Mouse (Mus musculus) lung, embryonic 16.5 days (tissue): Measurements from ENCODE around the gene Prg3. TPM values are rescaled to one million over a fixed set of nuclear protein-coding genes. Genes with fewer than 3 reads are reported as not detected.

Source experiments
- ATAC-seq: fragments of 200-750 bp; cut with Nextera tagmentation; 2 replicates; pipeline ENCODE4 v1.8.0; 2017; ENCODE audit warnings: low read depth, mild to moderate bottlenecking, moderate library complexity
- H3K27ac ChIP-seq: fragments of 300-500 bp; sonication (generic); 2 replicates; pipeline ENCODE4 v1.5.1; 2014; ENCODE audit warnings: mild to moderate bottlenecking, control low read depth, low read length
- H3K27me3 ChIP-seq: fragments of 300-500 bp; sonication (generic); 2 replicates; pipeline ENCODE4 v1.6.1; 2014; ENCODE audit warnings: low read depth, low read length, mixed read lengths; ENCODE audit not compliant: control insufficient read depth, insufficient read depth
- H3K36me3 ChIP-seq: fragments of 300-500 bp; sonication (generic); 2 replicates; pipeline ENCODE4 v1.6.1; 2014; ENCODE audit warnings: low read length; ENCODE audit not compliant: control insufficient read depth, insufficient read depth
- H3K4me1 ChIP-seq: fragments of 300-500 bp; sonication (generic); replicated peaks from 2 replicates; pipeline ENCODE4 v1.6.1; 2014; ENCODE audit warnings: low read length, mixed read lengths; ENCODE audit not compliant: control insufficient read depth, insufficient read depth
- H3K4me2 ChIP-seq: fragments of 300-500 bp; sonication (generic); 2 replicates; pipeline ENCODE4 v1.6.1; 2014; ENCODE audit warnings: low read depth, low read length, control low read depth
- H3K4me3 ChIP-seq: fragments of 300-500 bp; sonication (generic); 2 replicates; pipeline ENCODE4 v1.5.1; 2014; ENCODE audit warnings: mild to moderate bottlenecking, low read length, control low read depth
- H3K9ac ChIP-seq: fragments of 300-500 bp; sonication (generic); 2 replicates; pipeline ENCODE4 v1.6.1; 2014; ENCODE audit warnings: low read length, control low read depth
- H3K9me3 ChIP-seq: fragments of 300-500 bp; sonication (generic); 2 replicates; pipeline ENCODE4 v1.6.1; 2016; ENCODE audit warnings: low read length; ENCODE audit not compliant: control insufficient read depth
- WGBS: fragments of 180-500 bp; shearing (Covaris S2); extraction: QIAGEN DNeasy Blood & Tissue Kit; methylation state at CpG from one replicate; pipeline ENCODE4 v1.1.7; 2014; 5-methylcytosine and 5-hydroxymethylcytosine counted together
- polyA plus RNA-seq: library from polyadenylated mRNA; unstranded; fragments of >200 nt; fragmentation: Nextera tagmentation; extraction: Ambion mirVana; gene quantifications from 2 replicates; pipeline ENCODE4 v1.2.1, GENCODE M21; 2015

Prg3 gene
- polyA plus RNA-seq, 1 experiment from 2014 or later = not detected

DNA sequence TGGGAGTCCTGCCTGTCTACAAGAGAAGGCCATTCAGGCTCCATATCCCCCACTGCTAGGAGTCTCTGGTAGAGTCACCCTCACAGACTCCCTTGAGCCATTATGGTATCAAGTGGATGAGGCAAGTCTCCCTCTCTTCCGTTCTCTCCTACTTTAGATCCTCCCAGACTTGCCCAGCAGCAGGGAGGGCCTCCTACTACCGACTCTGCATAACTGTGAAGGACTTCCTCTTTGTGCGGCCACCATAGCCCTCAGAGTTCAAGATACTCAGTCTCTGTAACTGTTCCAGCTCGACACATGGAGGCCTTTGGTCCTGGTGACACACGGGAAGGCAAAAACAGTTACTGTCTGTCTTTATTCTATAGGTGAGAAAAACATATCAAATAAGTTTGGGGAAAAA, 39.3 kb downstream of the Prg3 start:
- 58% methylated on average over 5 of the region's 5 CpGs for WGBS
- no peak overlapping the region for H3K4me2 ChIP-seq
- no peak for ATAC-seq
- H3K4me1 ChIP-seq = no peaks in the 10 kb centered on the region
- H3K27ac ChIP-seq = no peak overlapping the region
- no peaks in the 10 kb centered on the region for H3K27me3 ChIP-seq
- no peak overlapping the region for H3K4me3 ChIP-seq
- no peaks in the 10 kb centered on the region for H3K9me3 ChIP-seq
- no peak overlapping the region for H3K9ac ChIP-seq
- H3K36me3 ChIP-seq = no peaks in the 10 kb centered on the region

- no peaks in the 10 kb centered on the region for H3K9me3 ChIP-seq
- no peak overlapping the region for H3K4me3 ChIP-seq
- ATAC-seq = peak; percentile 32; the same call in 1 of the 2 replicates
- WGBS = 41% methylated on average over 6 of the region's 6 CpGs
- H3K36me3 ChIP-seq = no peaks in the 10 kb centered on the region
- no peak overlapping the region for H3K4me2 ChIP-seq
- H3K27ac ChIP-seq = no peak overlapping the region
- H3K27me3 ChIP-seq = no peaks in the 10 kb centered on the region
- no peak overlapping the region for H3K9ac ChIP-seq
- no peaks in the 10 kb centered on the region for H3K4me1 ChIP-seq
Measured at GRCm38 (mm10) chr2:85029897-85030296, 41.9 kb downstream of the Prg3 start.

DNA sequence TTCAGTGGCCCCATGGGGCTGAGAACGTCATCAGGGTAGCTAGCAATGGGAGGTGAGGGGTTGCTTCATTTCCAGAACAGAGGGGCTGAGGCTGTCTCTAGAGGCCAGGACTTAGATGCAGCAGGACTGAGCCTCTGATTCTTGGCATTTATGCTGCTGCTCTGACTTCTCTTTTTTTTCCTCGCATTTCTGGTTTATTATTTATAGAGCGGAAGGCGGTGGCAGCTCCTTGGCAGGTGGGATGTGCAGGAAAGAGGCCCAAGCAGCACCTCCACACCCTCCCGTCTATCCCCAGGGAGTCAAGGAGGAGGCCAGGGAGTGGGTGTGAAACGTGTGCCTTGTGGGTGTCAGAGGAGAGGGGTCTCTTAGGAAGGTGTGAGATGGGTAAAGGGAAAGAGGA, 43.0 kb downstream of the Prg3 start:
- WGBS = 61% methylated on average over 6 of the region's 6 CpGs
- H3K36me3 ChIP-seq = no peaks in the 10 kb centered on the region
- ATAC-seq = no peak
- H3K4me1 ChIP-seq = no peaks in the 10 kb centered on the region
- no peak overlapping the region for H3K4me3 ChIP-seq
- H3K27me3 ChIP-seq = no peaks in the 10 kb centered on the region
- H3K9ac ChIP-seq = no peak overlapping the region
- no peak overlapping the region for H3K4me2 ChIP-seq
- no peak overlapping the region for H3K27ac ChIP-seq
- H3K9me3 ChIP-seq = no peaks in the 10 kb centered on the region

- H3K4me1 ChIP-seq = peaks cover 7% of the 10 kb centered on the region
- no peaks in the 10 kb centered on the region for H3K27me3 ChIP-seq
- 64% methylated on average over 2 of the region's 2 CpGs for whole genome bisulfite sequencing
- no peaks in the 10 kb centered on the region for H3K36me3 ChIP-seq
- no peak for ATAC-seq
- no peak overlapping the region for H3K9ac ChIP-seq
- H3K27ac ChIP-seq = no peak overlapping the region
- no peak overlapping the region for H3K4me3 ChIP-seq
- H3K4me2 ChIP-seq = no peak overlapping the region
- no peaks in the 10 kb centered on the region for H3K9me3 ChIP-seq
Measured at GRCm38 (mm10) chr2:85033121-85033520, 45.1 kb downstream of the Prg3 start.

- ATAC-seq = no peak
Measured at GRCm38 (mm10) chr2:85034169-85034568, 46.2 kb downstream of the Prg3 start.

DNA sequence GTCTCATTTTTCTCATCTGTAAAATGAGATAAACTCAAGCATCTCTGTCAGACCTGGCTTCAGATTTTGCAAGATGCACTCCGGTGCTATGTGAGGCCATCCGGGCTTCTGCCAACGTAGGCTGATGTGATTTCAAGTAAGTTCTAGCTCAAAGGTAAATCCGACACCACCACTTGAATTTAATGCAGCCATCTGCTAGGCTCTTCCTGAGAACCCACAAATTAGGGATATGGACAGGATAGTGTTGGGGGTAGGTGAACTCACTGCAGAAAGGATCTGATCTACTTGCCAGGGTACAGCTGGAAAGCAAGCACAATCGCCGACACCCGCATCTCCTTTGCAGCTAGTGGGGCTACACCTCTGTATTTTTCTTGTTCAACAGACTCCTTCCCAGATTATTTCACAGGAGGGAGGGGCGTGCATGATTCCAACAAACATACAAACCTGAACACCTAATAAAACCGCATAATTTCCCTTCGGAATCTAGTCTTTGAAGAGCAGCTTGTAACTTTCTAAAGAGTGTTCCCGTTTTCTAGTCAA, 48.6 kb downstream of the Prg3 start:
- H3K36me3 ChIP-seq = peaks cover 26% of the 10 kb centered on the region
- H3K27ac ChIP-seq = peak overlapping the region; percentile 40; the same call in 1 of the 2 replicates
- no peaks in the 10 kb centered on the region for H3K27me3 ChIP-seq
- H3K9ac ChIP-seq = peak overlapping the region; percentile 94
- 6% methylated on average over 11 of the region's 11 CpGs for WGBS
- no peaks in the 10 kb centered on the region for H3K9me3 ChIP-seq
- peak overlapping the region; percentile 68 for H3K4me3 ChIP-seq
- ATAC-seq = peak; percentile 42
- H3K4me2 ChIP-seq = peak overlapping the region; percentile 81
- peaks cover 13% of the 10 kb centered on the region for H3K4me1 ChIP-seq

More at GRCm38 (mm10) chr2:85034169-85034568, 46.2 kb downstream of the Prg3 start:
- peaks cover 13% of the 10 kb centered on the region for H3K4me1 ChIP-seq
- no peak overlapping the region for H3K27ac ChIP-seq
- H3K27me3 ChIP-seq = no peaks in the 10 kb centered on the region
- H3K36me3 ChIP-seq = peaks cover 4% of the 10 kb centered on the region; the same call in 1 of the 2 replicates
- H3K9me3 ChIP-seq = no peaks in the 10 kb centered on the region
- no peak overlapping the region for H3K9ac ChIP-seq
- 77% methylated on average over 7 of the region's 7 CpGs for WGBS
- H3K4me3 ChIP-seq = no peak overlapping the region
- no peak overlapping the region for H3K4me2 ChIP-seq

- Histone ChIP-seq H3K9ac (peak within 1 kb of the TSS; percentile 94), H3K36me3 (peaks cover 31% of the 10 kb centered on the region), H3K4me3 (peak within 1 kb of the TSS; percentile 68), H3K9me3 (no peaks in the 10 kb centered on the region), H3K4me1 (peaks cover 13% of the 10 kb centered on the region), H3K4me2 (peak within 1 kb of the TSS; percentile 81), H3K27ac (peak within 1 kb of the TSS; percentile 72), H3K27me3 (no peaks in the 10 kb centered on the region)
- under 1% methylated on average over 63 of the region's 66 CpGs for WGBS
- ATAC-seq = peak; percentile 96
Measured at GRCm38 (mm10) chr2:85037047-85038026, 49.3 kb downstream of the Prg3 start, which contains the start of the genes Ssrp1 and P2rx3. Gene Ssrp1 (plus strand): TSS chr2:85037234. Gene P2rx3 (minus strand): TSS chr2:85037462.

- no peaks in the 10 kb centered on the region for H3K27me3 ChIP-seq
Measured at GRCm38 (mm10) chr2:85038336-85038735, 50.3 kb downstream of the Prg3 start.

More at GRCm38 (mm10) chr2:85038336-85038735, 50.3 kb downstream of the Prg3 start:
- peak overlapping the region; percentile 81 for H3K4me2 ChIP-seq
- H3K36me3 ChIP-seq = peaks cover 38% of the 10 kb centered on the region
- H3K9ac ChIP-seq = peak overlapping the region; percentile 94
- H3K4me1 ChIP-seq = peaks cover 13% of the 10 kb centered on the region
- no peak overlapping the region for H3K27ac ChIP-seq
- peak overlapping the region; percentile 68 for H3K4me3 ChIP-seq
- no peaks in the 10 kb centered on the region for H3K9me3 ChIP-seq
- WGBS = 70% methylated on average over 13 of the region's 13 CpGs
- no peak for ATAC-seq
